Mouse (Mus musculus): ENCODE measurements around the gene Antxr1. TPM values are rescaled to one million over a fixed set of nuclear protein-coding genes. Genes with fewer than 3 reads are reported as not detected.

Gene Antxr1
- polyA plus RNA-seq, 1 experiment from 2014 or later, result 5.6 TPM

GRCm38 (mm10) chr6:87121961-87122360 is 213.7 kb downstream of the Antxr1 start:
- no peaks in the 10 kb centered on the region for H3K36me3 ChIP-seq
- H3K4me1 ChIP-seq, result no peaks in the 10 kb centered on the region
- no peak overlapping the region for H3K27ac ChIP-seq (replicated peaks)
- ATAC-seq (ENCODE audit: low FRiP score, low read depth), result no peak
- 88% methylated on average over 7 of the region's 7 CpGs for WGBS
- H3K9ac ChIP-seq (replicated peaks), result no peak overlapping the region
- H3K27me3 ChIP-seq, result no peaks in the 10 kb centered on the region
- no peaks in the 10 kb centered on the region for H3K9me3 ChIP-seq
- no peak overlapping the region for H3K4me3 ChIP-seq
- H3K4me2 ChIP-seq (replicated peaks), result no peak overlapping the region

- Histone ChIP-seq H3K27me3 (no peaks in the 10 kb centered on the region), H3K36me3 (no peaks in the 10 kb centered on the region), H3K4me1 (no peaks in the 10 kb centered on the region), H3K4me2 (replicated peaks) (no peak overlapping the region), H3K9ac (replicated peaks) (no peak overlapping the region), H3K27ac (replicated peaks) (no peak overlapping the region), H3K4me3 (no peak overlapping the region), H3K9me3 (no peaks in the 10 kb centered on the region)
- no peak for ATAC-seq (ENCODE audit: low FRiP score, low read depth)
- WGBS, result 89% methylated on average over 6 of the region's 6 CpGs
Observed at GRCm38 (mm10) chr6:87120661-87121060, 215.0 kb downstream of the Antxr1 start.

DNA sequence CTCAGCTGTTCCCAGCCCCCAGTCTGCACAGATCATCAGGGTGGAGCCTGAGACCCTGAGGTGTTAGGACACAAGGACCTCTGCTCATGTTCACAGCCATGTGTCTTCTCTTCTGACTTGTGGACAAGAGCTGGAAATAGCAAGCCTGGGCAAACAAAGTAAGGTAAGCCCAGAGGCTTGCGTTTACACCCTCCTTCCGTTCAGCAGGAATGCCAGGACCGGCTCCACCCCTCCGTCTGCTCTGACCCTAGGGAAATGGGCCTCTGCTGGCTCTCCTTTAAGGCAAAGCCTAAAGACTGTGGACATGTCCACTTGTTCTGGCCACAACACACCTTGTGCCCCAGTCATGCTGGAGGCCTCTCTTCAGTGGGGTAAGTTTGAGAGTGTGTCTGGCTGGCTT is 215.6 kb downstream of the Antxr1 start:
- Histone ChIP-seq H3K27ac (replicated peaks) (no peak overlapping the region), H3K9ac (replicated peaks) (no peak overlapping the region), H3K4me1 (no peaks in the 10 kb centered on the region), H3K27me3 (no peaks in the 10 kb centered on the region), H3K9me3 (no peaks in the 10 kb centered on the region), H3K4me2 (replicated peaks) (no peak overlapping the region), H3K4me3 (no peak overlapping the region), H3K36me3 (no peaks in the 10 kb centered on the region)
- no peak for ATAC-seq (ENCODE audit: low FRiP score, low read depth)
- WGBS, result 79% methylated on average over 4 of the region's 4 CpGs

DNA sequence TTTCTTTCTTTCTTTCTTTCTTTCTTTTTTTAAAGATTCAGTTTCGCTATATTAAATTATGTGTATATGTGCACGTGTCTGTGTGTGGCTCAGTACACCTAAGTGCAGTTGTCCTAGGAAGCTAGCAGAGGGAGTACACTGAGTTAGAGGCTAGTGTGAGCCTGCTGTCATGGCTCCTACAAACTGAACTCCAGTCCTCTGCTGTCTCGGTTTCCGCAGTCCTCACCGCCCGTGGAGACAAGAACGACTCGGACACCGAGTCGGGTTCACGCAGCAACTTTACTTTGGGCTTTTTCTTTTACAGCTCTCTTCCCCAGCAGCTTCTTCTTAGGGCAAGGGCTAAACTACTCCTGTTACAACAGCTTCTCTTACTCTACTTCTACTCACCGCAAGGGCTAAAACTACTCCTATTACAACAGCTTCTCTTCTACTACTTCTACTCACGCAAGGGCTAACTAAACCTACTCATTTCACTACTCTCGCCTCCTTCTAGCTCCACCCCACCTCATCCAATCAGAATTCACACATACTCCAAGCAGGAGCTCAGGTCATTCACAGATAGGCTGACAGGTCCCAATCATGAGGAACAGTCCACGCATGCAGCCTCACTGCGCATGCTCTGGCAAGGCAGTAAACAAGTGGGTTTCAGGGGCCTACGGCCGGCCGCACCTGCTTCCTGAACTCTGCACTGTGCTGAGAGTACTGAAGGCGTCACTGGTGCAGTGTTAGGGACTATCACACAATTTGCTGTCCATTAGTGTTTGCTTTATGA is 216.4 kb downstream of the Antxr1 start:
- WGBS, result 92% methylated on average over 20 of the region's 20 CpGs
- no peak overlapping the region for H3K4me2 ChIP-seq (replicated peaks)
- no peaks in the 10 kb centered on the region for H3K9me3 ChIP-seq
- ATAC-seq (ENCODE audit: low FRiP score, low read depth), result no peak
- no peak overlapping the region for H3K9ac ChIP-seq (replicated peaks)
- H3K36me3 ChIP-seq, result no peaks in the 10 kb centered on the region
- no peaks in the 10 kb centered on the region for H3K4me1 ChIP-seq
- no peak overlapping the region for H3K27ac ChIP-seq (replicated peaks)
- no peaks in the 10 kb centered on the region for H3K27me3 ChIP-seq
- H3K4me3 ChIP-seq, result no peak overlapping the region

GRCm38 (mm10) chr6:87116596-87116995 is 219.0 kb downstream of the Antxr1 start:
- no peak overlapping the region for H3K27ac ChIP-seq (replicated peaks)
- H3K4me3 ChIP-seq, result no peak overlapping the region
- no peaks in the 10 kb centered on the region for H3K9me3 ChIP-seq
- H3K27me3 ChIP-seq, result no peaks in the 10 kb centered on the region
- no peaks in the 10 kb centered on the region for H3K36me3 ChIP-seq
- 84% methylated on average over 7 of the region's 7 CpGs for WGBS
- H3K9ac ChIP-seq (replicated peaks), result no peak overlapping the region
- ATAC-seq (ENCODE audit: low FRiP score, low read depth), result no peak
- no peak overlapping the region for H3K4me2 ChIP-seq (replicated peaks)
- no peaks in the 10 kb centered on the region for H3K4me1 ChIP-seq

GRCm38 (mm10) chr6:87115981-87116380 is 219.6 kb downstream of the Antxr1 start:
- WGBS, result 83% methylated on average over 2 of the region's 2 CpGs

DNA sequence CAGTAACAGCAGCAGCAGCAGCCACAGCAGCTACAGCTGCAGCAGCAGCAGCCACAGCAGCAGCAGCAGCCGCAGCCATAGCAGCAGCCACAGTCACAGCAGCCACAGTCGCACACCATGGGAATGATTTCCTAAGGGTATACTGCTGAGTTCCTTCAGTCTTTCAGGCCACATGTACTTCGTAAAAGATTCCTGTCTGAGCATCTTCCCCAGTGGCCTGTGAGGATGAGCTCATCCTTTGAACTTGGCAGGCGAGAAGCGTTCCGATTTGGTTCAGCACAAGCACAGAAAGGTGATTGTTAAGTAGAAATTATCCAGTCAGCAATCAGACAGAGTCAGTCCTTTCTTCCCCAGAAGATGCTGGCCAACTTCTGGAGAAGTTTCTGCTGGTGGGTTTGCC is 223.5 kb downstream of the Antxr1 start:
- no peaks in the 10 kb centered on the region for H3K27me3 ChIP-seq
- ATAC-seq (ENCODE audit: low FRiP score, low read depth), result no peak
- H3K9ac ChIP-seq (replicated peaks), result no peak overlapping the region
- no peak overlapping the region for H3K4me2 ChIP-seq (replicated peaks)
- H3K27ac ChIP-seq (replicated peaks), result no peak overlapping the region
- no peak overlapping the region for H3K4me3 ChIP-seq
- H3K9me3 ChIP-seq, result no peaks in the 10 kb centered on the region
- H3K4me1 ChIP-seq, result no peaks in the 10 kb centered on the region
- H3K36me3 ChIP-seq, result no peaks in the 10 kb centered on the region
- 89% methylated on average over 6 of the region's 6 CpGs for WGBS

More at GRCm38 (mm10) chr6:87115981-87116380, 219.6 kb downstream of the Antxr1 start:
- no peak overlapping the region for H3K4me2 ChIP-seq (replicated peaks)
- no peaks in the 10 kb centered on the region for H3K27me3 ChIP-seq
- H3K4me1 ChIP-seq, result no peaks in the 10 kb centered on the region
- H3K4me3 ChIP-seq, result no peak overlapping the region
- no peaks in the 10 kb centered on the region for H3K36me3 ChIP-seq
- H3K27ac ChIP-seq (replicated peaks), result no peak overlapping the region
- no peaks in the 10 kb centered on the region for H3K9me3 ChIP-seq
- no peak overlapping the region for H3K9ac ChIP-seq (replicated peaks)
- no peak for ATAC-seq (ENCODE audit: low FRiP score, low read depth)

- H3K4me2 ChIP-seq (replicated peaks), result no peak overlapping the region
- H3K27me3 ChIP-seq, result no peaks in the 10 kb centered on the region
- 95% methylated on average over 1 of the region's 1 CpGs for WGBS
- no peaks in the 10 kb centered on the region for H3K9me3 ChIP-seq
- H3K9ac ChIP-seq (replicated peaks), result no peak overlapping the region
- no peak overlapping the region for H3K4me3 ChIP-seq
- H3K27ac ChIP-seq (replicated peaks), result no peak overlapping the region
- no peaks in the 10 kb centered on the region for H3K36me3 ChIP-seq
- no peaks in the 10 kb centered on the region for H3K4me1 ChIP-seq
- ATAC-seq (ENCODE audit: low FRiP score, low read depth), result no peak
Observed at GRCm38 (mm10) chr6:87111493-87111892, 224.1 kb downstream of the Antxr1 start.

DNA sequence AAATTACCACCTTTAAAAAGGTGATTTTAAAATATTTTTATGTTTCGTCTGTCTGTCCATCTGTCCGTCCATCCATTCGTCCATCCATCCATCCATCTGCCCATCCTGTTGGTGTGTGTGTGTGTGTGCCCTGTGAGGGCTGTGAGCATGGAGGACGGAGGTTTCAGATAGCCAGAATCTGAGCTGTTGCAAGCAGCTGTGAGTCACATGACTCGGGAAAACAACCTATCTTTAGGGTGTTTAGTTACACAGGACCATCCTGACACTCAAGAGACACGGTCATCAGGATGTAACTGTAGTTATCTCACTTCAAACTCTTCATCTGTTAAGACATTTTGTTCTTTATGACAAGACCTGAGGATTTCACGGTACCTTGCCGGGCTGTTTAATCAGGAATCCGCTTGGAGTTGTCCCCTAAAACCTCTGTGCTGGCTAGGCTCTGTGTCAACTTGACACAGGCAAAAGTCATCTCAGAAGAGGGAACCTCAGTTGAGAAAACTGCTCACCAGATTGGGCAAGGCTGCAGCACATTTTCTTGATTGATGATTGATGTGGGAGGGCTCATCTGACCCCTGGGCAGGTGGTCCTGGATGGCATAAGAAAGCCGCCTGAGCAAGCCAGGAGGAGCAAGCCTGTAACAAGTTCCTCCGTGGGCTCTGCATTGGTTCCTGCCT is 231.4 kb downstream of the Antxr1 start, which contains the start of gene D6Ertd527e:
Gene D6Ertd527e (plus strand): TSS at position 624 of the 674 bp plus-strand sequence.
- Histone ChIP-seq H3K4me2 (replicated peaks) (no peak within 1 kb of the TSS), H3K36me3 (no peaks in the 10 kb centered on the region), H3K4me1 (peaks cover 9% of the 10 kb centered on the region), H3K27ac (replicated peaks) (no peak within 1 kb of the TSS), H3K9ac (replicated peaks) (no peak within 1 kb of the TSS), H3K9me3 (no peaks in the 10 kb centered on the region), H3K27me3 (no peaks in the 10 kb centered on the region), H3K4me3 (no peak within 1 kb of the TSS)
- no peak for ATAC-seq (ENCODE audit: low FRiP score, low read depth)
- 86% methylated on average over 11 of the region's 11 CpGs for WGBS

- WGBS, result 100% methylated on average over 1 of the region's 1 CpGs
- Histone ChIP-seq H3K9ac (replicated peaks) (no peak overlapping the region), H3K4me1 (peaks cover 12% of the 10 kb centered on the region), H3K36me3 (no peaks in the 10 kb centered on the region), H3K27ac (replicated peaks) (no peak overlapping the region), H3K4me2 (replicated peaks) (no peak overlapping the region), H3K27me3 (no peaks in the 10 kb centered on the region), H3K9me3 (no peaks in the 10 kb centered on the region), H3K4me3 (no peak overlapping the region)
- ATAC-seq (ENCODE audit: low FRiP score, low read depth), result no peak
Observed at GRCm38 (mm10) chr6:87103314-87103713, 232.3 kb downstream of the Antxr1 start.

DNA sequence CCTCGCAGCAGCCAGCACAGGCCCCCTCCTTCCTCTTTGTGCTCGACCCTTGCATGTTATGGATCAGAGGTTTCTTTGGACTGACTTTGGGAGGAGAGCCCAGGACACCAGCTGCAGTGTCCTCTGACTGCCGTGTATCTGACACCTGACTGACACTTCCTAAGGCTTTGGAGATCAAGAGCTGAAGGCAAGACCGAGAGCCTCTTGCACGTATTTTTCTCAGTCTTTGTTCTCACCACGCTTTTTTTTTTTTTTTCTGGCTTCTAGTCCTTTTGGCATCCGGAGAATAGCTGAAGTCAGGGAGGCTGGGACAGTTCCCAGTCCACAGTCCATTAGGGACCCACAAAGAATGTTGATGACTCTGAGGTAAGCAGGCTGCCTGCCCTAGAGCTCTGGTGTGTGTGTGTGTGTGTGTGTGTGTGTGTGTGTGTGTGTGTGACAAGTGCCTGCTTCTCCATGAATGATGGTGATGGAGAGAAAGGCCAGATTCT is 233.2 kb downstream of the Antxr1 start:
- Histone ChIP-seq H3K27ac (replicated peaks) (no peak overlapping the region), H3K9me3 (no peaks in the 10 kb centered on the region)

DNA sequence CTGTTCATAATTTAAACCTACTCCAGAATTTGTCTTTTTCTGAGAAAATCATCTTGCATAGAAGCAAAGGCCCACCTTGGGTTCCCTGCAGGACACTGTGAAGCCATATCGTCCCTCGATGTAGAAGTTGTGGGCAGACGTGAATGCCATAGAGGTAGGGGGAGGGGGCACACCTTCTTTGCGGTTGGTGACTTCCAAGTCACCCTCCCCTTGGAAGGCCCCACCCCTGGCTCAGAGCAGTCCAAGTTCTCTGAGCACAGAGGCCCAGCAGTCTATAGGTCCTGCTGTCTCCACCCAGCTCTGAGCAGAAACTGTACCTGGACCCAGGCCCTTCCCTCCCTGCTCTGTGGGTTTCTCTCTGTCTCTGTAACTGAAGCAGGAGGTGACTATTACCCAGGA is 233.7 kb downstream of the Antxr1 start:
- Histone ChIP-seq H3K4me3 (no peak overlapping the region), H3K27me3 (no peaks in the 10 kb centered on the region), H3K36me3 (no peaks in the 10 kb centered on the region), H3K4me2 (replicated peaks) (no peak overlapping the region), H3K9me3 (no peaks in the 10 kb centered on the region), H3K27ac (replicated peaks) (no peak overlapping the region), H3K4me1 (peaks cover 12% of the 10 kb centered on the region), H3K9ac (replicated peaks) (no peak overlapping the region)
- ATAC-seq (ENCODE audit: low FRiP score, low read depth), result no peak
- 37% methylated on average over 4 of the region's 4 CpGs for WGBS

More for the DNA sequence above, 233.2 kb downstream of the Antxr1 start:
- no peak for ATAC-seq (ENCODE audit: low FRiP score, low read depth)
- no peak overlapping the region for H3K4me3 ChIP-seq
- H3K9ac ChIP-seq (replicated peaks), result no peak overlapping the region
- whole genome bisulfite sequencing, result 30% methylated on average over 7 of the region's 7 CpGs
- H3K4me2 ChIP-seq (replicated peaks), result no peak overlapping the region
- H3K27me3 ChIP-seq, result no peaks in the 10 kb centered on the region
- no peaks in the 10 kb centered on the region for H3K36me3 ChIP-seq
- peaks cover 12% of the 10 kb centered on the region for H3K4me1 ChIP-seq
